Mouse (Mus musculus): ENCODE measurements around the gene Gm11236.
"Not testable (repeated sequence)": the region's sequence is repeated elsewhere in the genome, so short reads cannot be mapped to it uniquely, and the experiment has no call there.

Gene Gm11236

DNA sequence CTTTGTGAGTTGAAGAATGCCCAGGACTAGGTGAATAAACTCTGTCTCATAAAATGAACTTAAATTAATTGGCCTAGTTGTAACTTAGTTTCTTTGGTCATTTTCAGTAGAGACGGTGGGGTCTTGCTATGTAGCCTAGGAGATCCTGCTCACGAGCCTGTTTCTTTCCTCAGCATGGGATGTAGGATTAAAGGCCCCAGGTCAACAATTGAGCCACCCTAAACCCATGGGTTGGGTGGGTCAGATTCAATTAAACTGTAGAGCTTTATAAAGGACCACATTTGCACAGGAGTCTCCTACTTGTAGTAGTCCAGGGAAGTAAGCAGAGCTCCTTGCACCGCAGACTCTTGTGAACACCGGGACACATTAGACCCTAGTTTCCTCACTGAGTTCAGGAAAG lies at the start of gene Gm11236:
TSS of gene Gm11236 (plus strand) at position 301 of the 400 bp plus-strand sequence.
- DNase-seq, result not testable (repeated sequence)

DNA sequence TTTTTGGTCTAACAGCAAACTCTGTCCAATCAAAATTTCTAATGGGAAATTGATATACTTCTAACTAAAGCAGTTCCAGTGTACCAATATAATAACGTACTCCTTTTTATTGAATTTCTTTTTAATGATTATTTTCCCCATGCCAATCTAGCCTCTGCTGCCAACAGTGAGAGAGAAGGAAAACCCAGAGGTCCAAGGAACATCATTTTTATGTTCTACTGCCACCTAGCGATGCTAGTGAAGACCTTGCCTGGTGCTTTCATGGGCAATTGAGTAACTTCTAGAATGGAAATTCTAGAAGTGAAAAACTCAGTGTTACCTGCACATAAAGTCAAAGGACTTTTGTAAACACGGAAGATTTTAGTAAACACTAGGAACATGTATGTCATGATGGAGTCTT lies 38.7 kb upstream of the Gm11236 start:
- DNase-seq, result no peak

DNA sequence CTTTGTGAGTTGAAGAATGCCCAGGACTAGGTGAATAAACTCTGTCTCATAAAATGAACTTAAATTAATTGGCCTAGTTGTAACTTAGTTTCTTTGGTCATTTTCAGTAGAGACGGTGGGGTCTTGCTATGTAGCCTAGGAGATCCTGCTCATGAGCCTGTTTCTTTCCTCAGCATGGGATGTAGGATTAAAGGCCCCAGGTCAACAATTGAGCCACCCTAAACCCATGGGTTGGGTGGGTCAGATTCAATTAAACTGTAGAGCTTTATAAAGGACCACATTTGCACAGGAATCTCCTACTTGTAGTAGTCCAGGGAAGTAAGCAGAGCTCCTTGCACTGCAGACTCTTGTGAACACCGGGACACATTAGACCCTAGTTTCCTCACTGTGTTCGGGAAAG lies 30.3 kb upstream of the Gm11236 start, which contains the start of gene Gm11238:
TSS of gene Gm11238 (plus strand) at position 301 of the 400 bp plus-strand sequence.
- not testable (repeated sequence) for DNase-seq

DNA sequence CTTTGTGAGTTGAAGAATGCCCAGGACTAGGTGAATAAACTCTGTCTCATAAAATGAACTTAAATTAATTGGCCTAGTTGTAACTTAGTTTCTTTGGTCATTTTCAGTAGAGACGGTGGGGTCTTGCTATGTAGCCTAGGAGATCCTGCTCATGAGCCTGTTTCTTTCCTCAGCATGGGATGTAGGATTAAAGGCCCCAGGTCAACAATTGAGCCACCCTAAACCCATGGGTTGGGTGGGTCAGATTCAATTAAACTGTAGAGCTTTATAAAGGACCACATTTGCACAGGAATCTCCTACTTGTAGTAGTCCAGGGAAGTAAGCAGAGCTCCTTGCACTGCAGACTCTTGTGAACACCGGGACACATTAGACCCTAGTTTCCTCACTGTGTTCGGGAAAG lies 15.2 kb upstream of the Gm11236 start, which contains the start of gene Gm11237:
TSS of gene Gm11237 (plus strand) at position 301 of the 400 bp plus-strand sequence.
- DNase-seq, result not testable (repeated sequence)

DNA sequence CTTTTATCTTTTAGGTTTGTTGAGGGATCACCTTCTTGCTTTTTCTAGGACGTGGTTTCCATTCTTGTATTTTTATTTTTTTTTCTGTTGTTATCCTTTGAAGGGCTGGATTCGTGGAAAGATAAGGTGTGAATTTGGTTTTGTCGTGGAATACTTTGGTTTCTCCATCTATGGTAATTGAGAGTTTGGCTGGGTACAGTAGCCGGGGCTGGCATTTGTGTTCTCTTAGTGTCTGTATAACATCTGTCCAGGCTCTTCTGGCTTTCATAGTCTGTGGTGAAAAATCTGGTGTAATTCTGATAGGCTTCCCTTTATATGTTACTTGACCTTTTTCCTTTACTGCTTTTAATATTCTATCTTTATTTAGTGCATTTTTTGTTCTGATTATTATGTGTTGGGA lies 23.9 kb downstream of the Gm11236 start:
- DNase-seq, result not testable (repeated sequence)

DNA sequence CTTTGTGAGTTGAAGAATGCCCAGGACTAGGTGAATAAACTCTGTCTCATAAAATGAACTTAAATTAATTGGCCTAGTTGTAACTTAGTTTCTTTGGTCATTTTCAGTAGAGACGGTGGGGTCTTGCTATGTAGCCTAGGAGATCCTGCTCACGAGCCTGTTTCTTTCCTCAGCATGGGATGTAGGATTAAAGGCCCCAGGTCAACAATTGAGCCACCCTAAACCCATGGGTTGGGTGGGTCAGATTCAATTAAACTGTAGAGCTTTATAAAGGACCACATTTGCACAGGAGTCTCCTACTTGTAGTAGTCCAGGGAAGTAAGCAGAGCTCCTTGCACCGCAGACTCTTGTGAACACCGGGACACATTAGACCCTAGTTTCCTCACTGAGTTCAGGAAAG lies 30.1 kb downstream of the Gm11236 start, which contains the start of gene Gm11239:
TSS of gene Gm11239 (plus strand) at position 301 of the 400 bp plus-strand sequence.
- not testable (repeated sequence) for DNase-seq

DNA sequence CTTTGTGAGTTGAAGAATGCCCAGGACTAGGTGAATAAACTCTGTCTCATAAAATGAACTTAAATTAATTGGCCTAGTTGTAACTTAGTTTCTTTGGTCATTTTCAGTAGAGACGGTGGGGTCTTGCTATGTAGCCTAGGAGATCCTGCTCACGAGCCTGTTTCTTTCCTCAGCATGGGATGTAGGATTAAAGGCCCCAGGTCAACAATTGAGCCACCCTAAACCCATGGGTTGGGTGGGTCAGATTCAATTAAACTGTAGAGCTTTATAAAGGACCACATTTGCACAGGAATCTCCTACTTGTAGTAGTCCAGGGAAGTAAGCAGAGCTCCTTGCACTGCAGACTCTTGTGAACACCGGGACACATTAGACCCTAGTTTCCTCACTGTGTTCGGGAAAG lies 45.3 kb downstream of the Gm11236 start, which contains the start of gene Gm428:
TSS of gene Gm428 (plus strand) at position 301 of the 400 bp plus-strand sequence.
- not testable (repeated sequence) for DNase-seq

Measured in thymus, postnatal 36 days (tissue).